Mouse (Mus musculus): Measurements from ENCODE around the gene Tfap2e. TPM values are rescaled to one million over a fixed set of nuclear protein-coding genes. Genes with fewer than 3 reads are reported as not detected.

Tfap2e gene
- polyA plus RNA-seq, 1 experiment = 0.39 TPM

- H3K4me3 ChIP-seq (ENCODE audit: low read depth, low read length) = peak overlapping the region; percentile 67
- H3K36me3 ChIP-seq (ENCODE audit: control insufficient read depth, insufficient read depth, low read length, poor library complexity, severe bottlenecking) = no peaks in the 10 kb centered on the region
- H3K27ac ChIP-seq (ENCODE audit: insufficient read depth, low read length) = no peak overlapping the region
Measured at GRCm38 (mm10) chr4:126734700-126735381, 1.2 kb downstream of the Tfap2e start.

GRCm38 (mm10) chr4:126734001-126734603 is 1.9 kb downstream of the Tfap2e start:
- Histone ChIP-seq H3K27me3 (ENCODE audit: control insufficient read depth, insufficient read depth, low read length, poor library complexity, severe bottlenecking) (peaks cover 19% of the 10 kb centered on the region), H3K9ac (ENCODE audit: low read depth, poor library complexity, severe bottlenecking) (no peak overlapping the region), H3K4me3 (ENCODE audit: low read depth, low read length) (peak overlapping the region; percentile 67; the same call in 1 of the 2 replicates), H3K9me3 (replicated peaks; ENCODE audit: control insufficient read depth, insufficient read depth, low read length, poor library complexity, severe bottlenecking) (no peaks in the 10 kb centered on the region), H3K4me1 (ENCODE audit: control insufficient read depth, insufficient read depth, low read length) (no peaks in the 10 kb centered on the region), H3K27ac (ENCODE audit: insufficient read depth, low read length) (no peak overlapping the region), H3K36me3 (ENCODE audit: control insufficient read depth, insufficient read depth, low read length, poor library complexity, severe bottlenecking) (no peaks in the 10 kb centered on the region)
- TF ChIP-seq EP300 (IDR thresholded peaks at IDR 0.05; ENCODE audit: insufficient read depth, low read depth, low read length) (no peak), CTCF (IDR thresholded peaks at IDR 0.05; ENCODE audit: low read depth, low read length) (no peak), POLR2A (IDR thresholded peaks at IDR 0.05; ENCODE audit: insufficient read depth, low read length) (no peak)

More at GRCm38 (mm10) chr4:126734700-126735381, 1.2 kb downstream of the Tfap2e start:
- Histone ChIP-seq H3K9me3 (replicated peaks; ENCODE audit: control insufficient read depth, insufficient read depth, low read length, poor library complexity, severe bottlenecking) (no peaks in the 10 kb centered on the region), H3K9ac (ENCODE audit: low read depth, poor library complexity, severe bottlenecking) (peak overlapping the region; percentile 39), H3K4me1 (ENCODE audit: control insufficient read depth, insufficient read depth, low read length) (peaks cover 2% of the 10 kb centered on the region), H3K27me3 (ENCODE audit: control insufficient read depth, insufficient read depth, low read length, poor library complexity, severe bottlenecking) (peaks cover 19% of the 10 kb centered on the region)
- no peak for TF ChIP-seq CTCF (IDR thresholded peaks at IDR 0.05; ENCODE audit: low read depth, low read length)
- TF ChIP-seq EP300 (IDR thresholded peaks at IDR 0.05; ENCODE audit: insufficient read depth, low read depth, low read length) = no peak
- no peak for TF ChIP-seq POLR2A (IDR thresholded peaks at IDR 0.05; ENCODE audit: insufficient read depth, low read length)

DNA sequence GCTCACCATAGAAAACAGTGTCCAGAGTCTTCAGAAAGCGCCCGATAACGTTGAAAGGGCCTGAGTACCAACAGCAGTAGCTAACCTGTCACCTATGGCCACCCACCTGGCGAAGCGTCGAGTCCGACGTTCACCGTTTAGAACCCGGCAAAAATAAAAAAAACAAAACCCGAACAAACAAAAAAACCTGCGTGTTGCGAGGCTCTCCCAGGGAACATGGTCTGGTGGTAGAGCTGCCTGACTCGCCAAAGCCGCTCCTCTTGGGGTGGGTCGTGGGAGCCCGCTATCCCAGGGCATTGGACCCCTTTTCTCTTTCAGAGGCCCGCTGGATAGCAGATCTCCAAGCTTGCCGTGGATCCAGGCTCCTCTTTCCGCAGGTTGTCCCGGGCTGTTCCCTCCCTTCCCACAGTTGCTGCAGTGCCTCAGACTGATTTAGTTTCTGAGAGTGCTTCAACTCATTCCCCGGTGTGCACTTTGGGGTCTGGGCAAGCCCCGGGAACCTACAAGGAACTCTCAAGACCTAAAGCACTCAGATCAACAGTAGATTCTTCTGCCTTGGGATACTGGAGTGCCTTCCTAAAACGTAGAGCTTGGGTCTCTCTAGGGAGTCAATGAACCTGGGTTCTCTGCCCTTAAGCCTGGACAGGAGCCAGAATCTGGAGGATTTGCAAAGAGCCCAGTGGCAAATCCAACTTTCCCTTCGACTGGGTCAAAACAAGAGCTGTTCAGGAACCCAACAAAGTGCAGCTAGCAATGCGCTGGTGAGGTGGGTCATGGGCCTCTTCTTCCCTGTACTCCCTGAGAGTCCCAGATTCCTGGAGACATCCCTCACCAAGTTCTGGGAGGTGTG is 3.3 kb downstream of the Tfap2e start:
- TF ChIP-seq EP300 (IDR thresholded peaks at IDR 0.05; ENCODE audit: insufficient read depth, low read depth, low read length) = no peak
- peaks cover 19% of the 10 kb centered on the region for H3K27me3 ChIP-seq (ENCODE audit: control insufficient read depth, insufficient read depth, low read length, poor library complexity, severe bottlenecking)
- no peak overlapping the region for H3K27ac ChIP-seq (ENCODE audit: insufficient read depth, low read length)
- H3K4me3 ChIP-seq (ENCODE audit: low read depth, low read length) = peak overlapping the region; percentile 39; the same call in 1 of the 2 replicates
- H3K36me3 ChIP-seq (ENCODE audit: control insufficient read depth, insufficient read depth, low read length, poor library complexity, severe bottlenecking) = no peaks in the 10 kb centered on the region
- H3K9ac ChIP-seq (ENCODE audit: low read depth, poor library complexity, severe bottlenecking) = no peak overlapping the region
- H3K9me3 ChIP-seq (replicated peaks; ENCODE audit: control insufficient read depth, insufficient read depth, low read length, poor library complexity, severe bottlenecking) = no peaks in the 10 kb centered on the region
- no peaks in the 10 kb centered on the region for H3K4me1 ChIP-seq (ENCODE audit: control insufficient read depth, insufficient read depth, low read length)

GRCm38 (mm10) chr4:126732111-126732510 is 3.9 kb downstream of the Tfap2e start:
- Histone ChIP-seq H3K9ac (ENCODE audit: low read depth, poor library complexity, severe bottlenecking) (no peak overlapping the region), H3K27ac (ENCODE audit: insufficient read depth, low read length) (no peak overlapping the region), H3K27me3 (ENCODE audit: control insufficient read depth, insufficient read depth, low read length, poor library complexity, severe bottlenecking) (peaks cover 19% of the 10 kb centered on the region), H3K9me3 (replicated peaks; ENCODE audit: control insufficient read depth, insufficient read depth, low read length, poor library complexity, severe bottlenecking) (no peaks in the 10 kb centered on the region), H3K4me1 (ENCODE audit: control insufficient read depth, insufficient read depth, low read length) (no peaks in the 10 kb centered on the region), H3K4me3 (ENCODE audit: low read depth, low read length) (peak overlapping the region; percentile 39), H3K36me3 (ENCODE audit: control insufficient read depth, insufficient read depth, low read length, poor library complexity, severe bottlenecking) (no peaks in the 10 kb centered on the region)
- TF ChIP-seq EP300 (IDR thresholded peaks at IDR 0.05; ENCODE audit: insufficient read depth, low read depth, low read length) (no peak), POLR2A (IDR thresholded peaks at IDR 0.05; ENCODE audit: insufficient read depth, low read length) (no peak), CTCF (IDR thresholded peaks at IDR 0.05; ENCODE audit: low read depth, low read length) (no peak)

GRCm38 (mm10) chr4:126707439-126707826 is 28.6 kb downstream of the Tfap2e start:
- Histone ChIP-seq H3K4me1 (ENCODE audit: control insufficient read depth, insufficient read depth, low read length) (no peaks in the 10 kb centered on the region), H3K27ac (ENCODE audit: insufficient read depth, low read length) (no peak overlapping the region), H3K27me3 (ENCODE audit: control insufficient read depth, insufficient read depth, low read length, poor library complexity, severe bottlenecking) (no peaks in the 10 kb centered on the region), H3K9ac (ENCODE audit: low read depth, poor library complexity, severe bottlenecking) (no peak overlapping the region), H3K36me3 (ENCODE audit: control insufficient read depth, insufficient read depth, low read length, poor library complexity, severe bottlenecking) (peaks cover 36% of the 10 kb centered on the region), H3K9me3 (replicated peaks; ENCODE audit: control insufficient read depth, insufficient read depth, low read length, poor library complexity, severe bottlenecking) (no peaks in the 10 kb centered on the region), H3K4me3 (ENCODE audit: low read depth, low read length) (no peak overlapping the region)
- TF ChIP-seq CTCF (IDR thresholded peaks at IDR 0.05; ENCODE audit: low read depth, low read length) (no peak), EP300 (IDR thresholded peaks at IDR 0.05; ENCODE audit: insufficient read depth, low read depth, low read length) (no peak), POLR2A (IDR thresholded peaks at IDR 0.05; ENCODE audit: insufficient read depth, low read length) (no peak)
